Mouse (Mus musculus): Measurements from ENCODE around the gene Dhx40. TPM values are rescaled to one million over a fixed set of nuclear protein-coding genes. Genes with fewer than 3 reads are reported as not detected.
"Not testable (repeated sequence)": the region's sequence is repeated elsewhere in the genome, so short reads cannot be mapped to it uniquely, and the experiment has no call there.

Gene Dhx40
- polyA plus RNA-seq, 1 experiment from 2014 or later: 31.6 TPM

DNA sequence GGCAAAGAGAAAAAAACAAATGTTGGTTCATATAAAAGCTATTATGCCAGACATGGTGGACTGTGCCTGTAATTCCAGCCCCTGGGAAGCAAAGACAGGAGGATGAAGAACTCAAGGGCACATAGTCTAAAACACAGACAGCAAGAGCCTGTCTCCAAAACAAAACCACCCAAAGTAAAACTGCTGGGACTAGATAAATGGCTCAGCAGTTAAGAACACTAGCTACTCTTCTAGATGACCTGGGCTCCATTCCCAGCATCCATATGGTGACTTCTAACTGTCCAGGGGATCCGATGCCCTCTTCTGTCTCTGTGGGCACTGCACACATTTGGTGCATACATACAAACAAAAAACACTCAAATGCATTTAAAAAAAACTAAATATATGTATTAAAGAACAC, 56.5 kb downstream of the Dhx40 start:
- no peaks in the 10 kb centered on the region for H3K9me3 ChIP-seq (ENCODE audit: control insufficient read depth, low read length)
- no peak overlapping the region for H3K4me2 ChIP-seq (ENCODE audit: low read length)
- H3K9ac ChIP-seq (replicated peaks; ENCODE audit: low read length): no peak overlapping the region
- no peaks in the 10 kb centered on the region for H3K27me3 ChIP-seq (ENCODE audit: control insufficient read depth, insufficient read depth, low read length)
- no peaks in the 10 kb centered on the region for H3K36me3 ChIP-seq (ENCODE audit: control insufficient read depth, insufficient read depth, low read length)
- H3K27ac ChIP-seq (replicated peaks; ENCODE audit: low read depth, low read length): no peak overlapping the region
- no peak overlapping the region for H3K4me3 ChIP-seq (replicated peaks; ENCODE audit: low read depth, low read length)
- DNase-seq: no peak
- WGBS: 100% methylated on average over 1 of the region's 1 CpGs
- no peak for ATAC-seq (ENCODE audit: low FRiP score, low TSS enrichment)
- peaks cover 22% of the 10 kb centered on the region for H3K4me1 ChIP-seq (ENCODE audit: control insufficient read depth, insufficient read depth, low read length)

GRCm38 (mm10) chr11:86749776-86750423, 57.6 kb downstream of the Dhx40 start:
- Histone ChIP-seq H3K4me2 (ENCODE audit: low read length) (no peak overlapping the region), H3K9me3 (ENCODE audit: control insufficient read depth, low read length) (no peaks in the 10 kb centered on the region), H3K4me1 (ENCODE audit: control insufficient read depth, insufficient read depth, low read length) (peaks cover 13% of the 10 kb centered on the region), H3K27me3 (ENCODE audit: control insufficient read depth, insufficient read depth, low read length) (no peaks in the 10 kb centered on the region), H3K4me3 (replicated peaks; ENCODE audit: low read depth, low read length) (no peak overlapping the region), H3K9ac (replicated peaks; ENCODE audit: low read length) (no peak overlapping the region), H3K36me3 (ENCODE audit: control insufficient read depth, insufficient read depth, low read length) (no peaks in the 10 kb centered on the region), H3K27ac (replicated peaks; ENCODE audit: low read depth, low read length) (no peak overlapping the region)
- DNase-seq (peak; percentile 8), ATAC-seq (ENCODE audit: low FRiP score, low TSS enrichment) (no peak)
- WGBS: 75% methylated on average over 3 of the region's 3 CpGs

GRCm38 (mm10) chr11:86745634-86746404, 61.7 kb downstream of the Dhx40 start:
- Histone ChIP-seq H3K27me3 (ENCODE audit: control insufficient read depth, insufficient read depth, low read length) (no peaks in the 10 kb centered on the region), H3K4me2 (ENCODE audit: low read length) (no peak overlapping the region), H3K4me3 (replicated peaks; ENCODE audit: low read depth, low read length) (no peak overlapping the region), H3K4me1 (ENCODE audit: control insufficient read depth, insufficient read depth, low read length) (0 out of 2 replicates have a peak, but pooled peaks cover 6% of the 10 kb centered on the region), H3K27ac (replicated peaks; ENCODE audit: low read depth, low read length) (no peak overlapping the region), H3K36me3 (ENCODE audit: control insufficient read depth, insufficient read depth, low read length) (no peaks in the 10 kb centered on the region), H3K9ac (replicated peaks; ENCODE audit: low read length) (no peak overlapping the region), H3K9me3 (ENCODE audit: control insufficient read depth, low read length) (no peaks in the 10 kb centered on the region)
- no peak for DNase-seq
- ATAC-seq (ENCODE audit: low FRiP score, low TSS enrichment): no peak
- 88% methylated on average over 3 of the region's 3 CpGs for WGBS

- no peaks in the 10 kb centered on the region for H3K36me3 ChIP-seq (ENCODE audit: control insufficient read depth, insufficient read depth, low read length)
- no peaks in the 10 kb centered on the region for H3K27me3 ChIP-seq (ENCODE audit: control insufficient read depth, insufficient read depth, low read length)
- no peak overlapping the region for H3K4me2 ChIP-seq (ENCODE audit: low read length)
- 64% methylated on average over 2 of the region's 2 CpGs for WGBS
- 0 out of 2 replicates have a peak, but pooled peaks cover 3% of the 10 kb centered on the region for H3K4me1 ChIP-seq (ENCODE audit: control insufficient read depth, insufficient read depth, low read length)
- H3K9me3 ChIP-seq (ENCODE audit: control insufficient read depth, low read length): no peaks in the 10 kb centered on the region
- no peak for DNase-seq
- H3K4me3 ChIP-seq (replicated peaks; ENCODE audit: low read depth, low read length): no peak overlapping the region
- H3K9ac ChIP-seq (replicated peaks; ENCODE audit: low read length): no peak overlapping the region
- ATAC-seq (ENCODE audit: low FRiP score, low TSS enrichment): no peak
- H3K27ac ChIP-seq (replicated peaks; ENCODE audit: low read depth, low read length): no peak overlapping the region
These were observed 64.9 kb downstream of the Dhx40 start for GRCm38 (mm10) chr11:86742605-86743004.

DNA sequence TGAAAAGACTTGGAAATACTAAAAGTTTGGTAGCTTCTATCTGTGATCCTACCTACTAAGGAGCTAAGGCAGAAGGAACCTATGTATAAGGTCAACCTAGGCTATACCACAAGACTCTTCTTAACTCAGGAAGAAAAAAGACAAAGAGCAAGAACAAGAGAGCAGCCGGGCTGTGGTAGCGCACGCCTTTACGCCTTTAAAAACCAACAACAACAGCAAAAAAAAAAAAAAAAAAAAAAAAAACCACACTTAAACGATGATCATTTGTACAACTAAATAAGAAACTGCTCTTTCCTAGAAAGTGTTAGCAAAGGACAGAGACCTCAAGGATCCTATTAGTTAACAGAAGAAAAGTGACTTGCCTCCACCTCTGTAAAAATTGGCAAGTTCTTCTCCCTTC, 66.0 kb downstream of the Dhx40 start:
- Histone ChIP-seq H3K4me3 (replicated peaks; ENCODE audit: low read depth, low read length) (no peak overlapping the region), H3K4me1 (ENCODE audit: control insufficient read depth, insufficient read depth, low read length) (no peaks in the 10 kb centered on the region), H3K36me3 (ENCODE audit: control insufficient read depth, insufficient read depth, low read length) (peaks cover under 1% of the 10 kb centered on the region; the same call in 1 of the 2 replicates), H3K9me3 (ENCODE audit: control insufficient read depth, low read length) (no peaks in the 10 kb centered on the region), H3K4me2 (ENCODE audit: low read length) (no peak overlapping the region), H3K27me3 (ENCODE audit: control insufficient read depth, insufficient read depth, low read length) (no peaks in the 10 kb centered on the region), H3K27ac (replicated peaks; ENCODE audit: low read depth, low read length) (no peak overlapping the region), H3K9ac (replicated peaks; ENCODE audit: low read length) (no peak overlapping the region)
- no peak for DNase-seq
- WGBS: 97% methylated on average over 5 of the region's 5 CpGs
- no peak for ATAC-seq (ENCODE audit: low FRiP score, low TSS enrichment)

DNA sequence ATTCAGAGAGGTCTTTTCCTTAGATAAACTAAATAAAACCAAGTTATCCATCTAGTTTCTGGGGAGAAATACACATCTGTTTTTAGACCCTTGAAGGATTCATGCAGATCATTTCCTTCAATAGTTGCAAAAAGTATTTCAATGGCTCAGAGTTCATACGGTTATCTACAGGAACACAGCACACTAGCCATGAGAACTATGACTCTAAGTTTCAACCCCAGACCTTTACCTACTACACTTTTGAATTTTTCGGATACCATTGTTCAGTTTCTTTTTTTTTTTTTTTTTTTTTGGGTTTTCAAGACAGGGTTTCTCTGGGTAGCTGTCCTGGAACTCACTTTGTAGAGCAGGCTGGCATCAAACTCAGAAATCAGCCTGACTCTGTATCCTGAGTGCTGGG, 68.1 kb downstream of the Dhx40 start:
- 96% methylated on average over 2 of the region's 2 CpGs for WGBS
- peaks cover 11% of the 10 kb centered on the region for H3K36me3 ChIP-seq (ENCODE audit: control insufficient read depth, insufficient read depth, low read length)
- H3K27ac ChIP-seq (replicated peaks; ENCODE audit: low read depth, low read length): no peak overlapping the region
- no peak for DNase-seq
- H3K27me3 ChIP-seq (ENCODE audit: control insufficient read depth, insufficient read depth, low read length): no peaks in the 10 kb centered on the region
- ATAC-seq (ENCODE audit: low FRiP score, low TSS enrichment): no peak
- H3K4me2 ChIP-seq (ENCODE audit: low read length): no peak overlapping the region
- no peak overlapping the region for H3K4me3 ChIP-seq (replicated peaks; ENCODE audit: low read depth, low read length)
- no peak overlapping the region for H3K9ac ChIP-seq (replicated peaks; ENCODE audit: low read length)
- no peaks in the 10 kb centered on the region for H3K9me3 ChIP-seq (ENCODE audit: control insufficient read depth, low read length)
- no peaks in the 10 kb centered on the region for H3K4me1 ChIP-seq (ENCODE audit: control insufficient read depth, insufficient read depth, low read length)

DNA sequence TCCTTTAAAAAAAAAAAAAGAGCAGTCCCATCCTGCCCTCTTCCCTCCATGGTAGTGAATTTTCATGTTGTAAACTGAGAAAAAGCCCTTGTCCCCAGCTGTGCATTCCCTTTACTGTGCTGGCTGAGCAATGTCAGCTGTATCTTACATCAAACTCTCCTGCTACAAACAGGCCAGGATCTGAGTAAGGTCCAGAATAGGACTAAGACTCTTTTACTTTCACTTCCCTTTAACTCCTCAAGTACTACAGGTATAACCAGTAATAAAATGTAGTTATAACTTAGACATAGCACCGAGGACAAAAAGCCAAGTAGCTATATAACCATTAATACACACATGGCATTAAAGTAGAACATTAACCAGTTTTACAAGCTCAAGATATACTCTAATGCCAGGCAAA, 68.6 kb downstream of the Dhx40 start:
- no peak overlapping the region for H3K9ac ChIP-seq (replicated peaks; ENCODE audit: low read length)
- no peaks in the 10 kb centered on the region for H3K4me1 ChIP-seq (ENCODE audit: control insufficient read depth, insufficient read depth, low read length)
- H3K27ac ChIP-seq (replicated peaks; ENCODE audit: low read depth, low read length): no peak overlapping the region
- H3K9me3 ChIP-seq (ENCODE audit: control insufficient read depth, low read length): no peaks in the 10 kb centered on the region
- H3K4me3 ChIP-seq (replicated peaks; ENCODE audit: low read depth, low read length): no peak overlapping the region
- DNase-seq (no peak), ATAC-seq (ENCODE audit: low FRiP score, low TSS enrichment) (no peak)
- no peaks in the 10 kb centered on the region for H3K27me3 ChIP-seq (ENCODE audit: control insufficient read depth, insufficient read depth, low read length)
- H3K4me2 ChIP-seq (ENCODE audit: low read length): no peak overlapping the region
- WGBS: 97% methylated on average over 1 of the region's 1 CpGs
- H3K36me3 ChIP-seq (ENCODE audit: control insufficient read depth, insufficient read depth, low read length): peaks cover 11% of the 10 kb centered on the region

GRCm38 (mm10) chr11:86738308-86738707, 69.2 kb downstream of the Dhx40 start:
- H3K4me1 ChIP-seq (ENCODE audit: control insufficient read depth, insufficient read depth, low read length); H3K4me2 ChIP-seq (ENCODE audit: low read length); H3K9ac ChIP-seq (replicated peaks; ENCODE audit: low read length); ATAC-seq (ENCODE audit: low FRiP score, low TSS enrichment); H3K4me3 ChIP-seq (replicated peaks; ENCODE audit: low read depth, low read length); H3K27ac ChIP-seq (replicated peaks; ENCODE audit: low read depth, low read length); DNase-seq; H3K9me3 ChIP-seq (ENCODE audit: control insufficient read depth, low read length); H3K27me3 ChIP-seq (ENCODE audit: control insufficient read depth, insufficient read depth, low read length): not testable (repeated sequence)
- peaks cover 11% of the 10 kb centered on the region for H3K36me3 ChIP-seq (ENCODE audit: control insufficient read depth, insufficient read depth, low read length)
- WGBS: 100% methylated on average over 1 of the region's 1 CpGs
